Mouse (Mus musculus) midbrain, embryonic 12.5 days (tissue): ENCODE data around the gene Mtmr11. TPM values are rescaled to one million over a fixed set of nuclear protein-coding genes. Genes with fewer than 3 reads are reported as not detected.
"Not testable (repeated sequence)": the region's sequence is repeated elsewhere in the genome, so short reads cannot be mapped to it uniquely, and the experiment has no call there.

ENCODE experiments used
- ATAC-seq: fragments of 200-750 bp; cut with Nextera tagmentation; 2 replicates; pipeline ENCODE4 v1.8.0; 2017; ENCODE audit warnings: low read depth, moderate TSS enrichment, moderate library complexity; ENCODE audit not compliant: low FRiP score
- H3K27ac ChIP-seq: fragments of 300-500 bp; sonication (generic); replicated peaks from 2 replicates; pipeline ENCODE4 v1.5.1; 2016; ENCODE audit warnings: mild to moderate bottlenecking
- H3K27me3 ChIP-seq: fragments of 300-500 bp; sonication (generic); 2 replicates; pipeline ENCODE4 v1.6.1; 2016; ENCODE audit warnings: mild to moderate bottlenecking
- H3K36me3 ChIP-seq: fragments of 300-500 bp; sonication (generic); 2 replicates; pipeline ENCODE4 v1.6.1; 2016
- H3K4me1 ChIP-seq: fragments of 300-500 bp; sonication (generic); 2 replicates; pipeline ENCODE4 v1.6.1; 2016
- H3K4me2 ChIP-seq: fragments of 300-500 bp; sonication (generic); replicated peaks from 2 replicates; pipeline ENCODE4 v1.6.1; 2016; ENCODE audit warnings: mild to moderate bottlenecking, moderate library complexity
- H3K4me3 ChIP-seq: fragments of 300-500 bp; sonication (generic); 2 replicates; pipeline ENCODE4 v1.5.1; 2016; ENCODE audit warnings: mild to moderate bottlenecking
- H3K9ac ChIP-seq: fragments of 300-500 bp; sonication (generic); replicated peaks from 2 replicates; pipeline ENCODE4 v1.6.1; 2016; ENCODE audit warnings: mild to moderate bottlenecking, moderate library complexity
- H3K9me3 ChIP-seq: fragments of 300-500 bp; sonication (generic); 2 replicates; pipeline ENCODE4 v1.6.1; 2016; ENCODE audit warnings: mild to moderate bottlenecking
- WGBS: fragments of 180-500 bp; shearing (Covaris S2); methylation state at CpG from one replicate; pipeline ENCODE4 v1.1.7; 2016; 5-methylcytosine and 5-hydroxymethylcytosine counted together
- polyA plus RNA-seq: library from polyadenylated mRNA; unstranded; fragments of >200 nt; fragmentation: Nextera tagmentation; extraction: Ambion mirVana; gene quantifications from 2 replicates; pipeline ENCODE4 v1.2.1, GENCODE M21; 2016

Mtmr11 gene
- polyA plus RNA-seq, 1 experiment from 2014 or later = 16.0 TPM

GRCm38 (mm10) chr3:96173185-96173584 is 11.4 kb downstream of the Mtmr11 start:
- peaks cover 31% of the 10 kb centered on the region for H3K4me1 ChIP-seq
- no peaks in the 10 kb centered on the region for H3K9me3 ChIP-seq
- H3K9ac ChIP-seq = peak overlapping the region; percentile 93
- H3K4me2 ChIP-seq = peak overlapping the region; percentile 97
- 0 out of 2 replicates have a peak overlapping the region, but pooled peaks have one; percentile 98 for H3K27ac ChIP-seq
- peaks cover 40% of the 10 kb centered on the region for H3K36me3 ChIP-seq
- H3K4me3 ChIP-seq = peak overlapping the region; percentile 92
- no peak for ATAC-seq
- WGBS = 40% methylated on average over 7 of the region's 7 CpGs
- no peaks in the 10 kb centered on the region for H3K27me3 ChIP-seq

GRCm38 (mm10) chr3:96174042-96174441 is 12.2 kb downstream of the Mtmr11 start:
- H3K27me3 ChIP-seq, H3K9me3 ChIP-seq, H3K4me3 ChIP-seq, H3K27ac ChIP-seq, ATAC-seq, H3K9ac ChIP-seq, H3K4me2 ChIP-seq: not testable (repeated sequence)
- peaks cover 46% of the 10 kb centered on the region for H3K36me3 ChIP-seq
- 95% methylated on average over 4 of the region's 4 CpGs for WGBS
- peaks cover 31% of the 10 kb centered on the region for H3K4me1 ChIP-seq

GRCm38 (mm10) chr3:96175251-96175650 is 13.4 kb downstream of the Mtmr11 start:
- H3K9me3 ChIP-seq = no peaks in the 10 kb centered on the region
- no peak overlapping the region for H3K4me2 ChIP-seq
- ATAC-seq = no peak
- H3K4me1 ChIP-seq = peaks cover 31% of the 10 kb centered on the region
- no peak overlapping the region for H3K27ac ChIP-seq
- no peak overlapping the region for H3K9ac ChIP-seq
- H3K27me3 ChIP-seq = no peaks in the 10 kb centered on the region
- H3K36me3 ChIP-seq = peaks cover 46% of the 10 kb centered on the region
- 95% methylated on average over 6 of the region's 6 CpGs for WGBS
- H3K4me3 ChIP-seq = no peak overlapping the region

GRCm38 (mm10) chr3:96178427-96178826 is 16.6 kb downstream of the Mtmr11 start:
- Histone ChIP-seq H3K4me2 (no peak overlapping the region), H3K4me3 (no peak overlapping the region), H3K27ac (no peak overlapping the region), H3K36me3 (peaks cover 46% of the 10 kb centered on the region), H3K9me3 (no peaks in the 10 kb centered on the region), H3K27me3 (peaks cover 8% of the 10 kb centered on the region; the same call in 1 of the 2 replicates), H3K4me1 (peaks cover 39% of the 10 kb centered on the region), H3K9ac (no peak overlapping the region)
- WGBS = 95% methylated on average over 4 of the region's 4 CpGs
- no peak for ATAC-seq

GRCm38 (mm10) chr3:96178902-96179301 is 17.1 kb downstream of the Mtmr11 start:
- H3K27me3 ChIP-seq = peaks cover 8% of the 10 kb centered on the region; the same call in 1 of the 2 replicates
- H3K4me2 ChIP-seq = no peak overlapping the region
- peaks cover 45% of the 10 kb centered on the region for H3K36me3 ChIP-seq
- peaks cover 36% of the 10 kb centered on the region for H3K4me1 ChIP-seq
- no peak overlapping the region for H3K4me3 ChIP-seq
- WGBS = 88% methylated on average over 2 of the region's 2 CpGs
- ATAC-seq = no peak
- H3K9me3 ChIP-seq = no peaks in the 10 kb centered on the region
- H3K27ac ChIP-seq = 0 out of 2 replicates have a peak overlapping the region, but pooled peaks have one; percentile 25
- H3K9ac ChIP-seq = no peak overlapping the region

- Histone ChIP-seq H3K9ac (no peak overlapping the region), H3K9me3 (no peaks in the 10 kb centered on the region), H3K36me3 (peaks cover 38% of the 10 kb centered on the region), H3K4me3 (no peak overlapping the region), H3K27me3 (peaks cover 8% of the 10 kb centered on the region; the same call in 1 of the 2 replicates), H3K4me1 (peaks cover 30% of the 10 kb centered on the region), H3K27ac (no peak overlapping the region), H3K4me2 (no peak overlapping the region)
- WGBS = 68% methylated on average over 4 of the region's 4 CpGs
- ATAC-seq = no peak
Observed at GRCm38 (mm10) chr3:96179531-96179930, 17.7 kb downstream of the Mtmr11 start.

- Histone ChIP-seq H3K9me3 (no peaks in the 10 kb centered on the region), H3K27me3 (peaks cover 8% of the 10 kb centered on the region; the same call in 1 of the 2 replicates), H3K36me3 (peaks cover 27% of the 10 kb centered on the region), H3K4me2 (peak within 1 kb of the TSS; percentile 66), H3K9ac (peak within 1 kb of the TSS; percentile 60), H3K27ac (peak within 1 kb of the TSS; percentile 73), H3K4me1 (peaks cover 30% of the 10 kb centered on the region), H3K4me3 (peak within 1 kb of the TSS; percentile 58)
- ATAC-seq = peak; percentile 72
- WGBS = under 1% methylated on average over 15 of the region's 23 CpGs
Observed at GRCm38 (mm10) chr3:96180727-96181477, 19.1 kb downstream of the Mtmr11 start, which contains the start of gene Sv2a. Gene Sv2a (plus strand): TSS chr3:96181151.

- Histone ChIP-seq H3K4me2 (peak overlapping the region; percentile 66), H3K4me1 (peaks cover 30% of the 10 kb centered on the region), H3K9me3 (no peaks in the 10 kb centered on the region), H3K36me3 (peaks cover 18% of the 10 kb centered on the region), H3K27ac (peak overlapping the region; percentile 42), H3K4me3 (peak overlapping the region; percentile 58), H3K27me3 (peaks cover 8% of the 10 kb centered on the region; the same call in 1 of the 2 replicates), H3K9ac (peak overlapping the region; percentile 60)
- WGBS = 42% methylated on average over 12 of the region's 12 CpGs
- ATAC-seq = peak; percentile 25; the same call in 1 of the 2 replicates
Observed at GRCm38 (mm10) chr3:96181510-96182381, 19.9 kb downstream of the Mtmr11 start.

- peak overlapping the region; percentile 20 for H3K27ac ChIP-seq
- peak overlapping the region; percentile 58 for H3K4me3 ChIP-seq
- ATAC-seq = no peak
- 28% methylated on average over 4 of the region's 4 CpGs for WGBS
- H3K36me3 ChIP-seq = peaks cover 14% of the 10 kb centered on the region
- H3K27me3 ChIP-seq = peaks cover 8% of the 10 kb centered on the region; the same call in 1 of the 2 replicates
- H3K9ac ChIP-seq = peak overlapping the region; percentile 60; the same call in 1 of the 2 replicates
- peak overlapping the region; percentile 66 for H3K4me2 ChIP-seq
- no peaks in the 10 kb centered on the region for H3K9me3 ChIP-seq
- H3K4me1 ChIP-seq = peaks cover 30% of the 10 kb centered on the region
Observed at GRCm38 (mm10) chr3:96182382-96182776, 20.6 kb downstream of the Mtmr11 start.

- Histone ChIP-seq H3K4me2 (no peak overlapping the region), H3K9me3 (no peaks in the 10 kb centered on the region), H3K27me3 (0 out of 2 replicates have a peak, but pooled peaks cover 11% of the 10 kb centered on the region), H3K4me1 (peaks cover 11% of the 10 kb centered on the region), H3K36me3 (peaks cover 10% of the 10 kb centered on the region; the same call in 1 of the 2 replicates), H3K27ac (no peak overlapping the region), H3K4me3 (no peak overlapping the region), H3K9ac (no peak overlapping the region)
- no peak for ATAC-seq
- 68% methylated on average over 12 of the region's 12 CpGs for WGBS
Observed at GRCm38 (mm10) chr3:96192977-96193376, 31.2 kb downstream of the Mtmr11 start.

- WGBS = 89% methylated on average over 10 of the region's 10 CpGs
- Histone ChIP-seq H3K9me3 (no peaks in the 10 kb centered on the region), H3K9ac (no peak overlapping the region), H3K36me3 (peaks cover 8% of the 10 kb centered on the region; the same call in 1 of the 2 replicates), H3K4me3 (no peak overlapping the region), H3K4me1 (peaks cover 14% of the 10 kb centered on the region), H3K27me3 (peaks cover 19% of the 10 kb centered on the region; the same call in 1 of the 2 replicates), H3K4me2 (no peak overlapping the region), H3K27ac (no peak overlapping the region)
- no peak for ATAC-seq
Observed at GRCm38 (mm10) chr3:96194966-96195365, 33.2 kb downstream of the Mtmr11 start.
